In genomic region chr3:9570782-9571181, GRCm38 (mm10) we compare ENCODE assay signal across 16 mouse cellular contexts.
"Had no signal": no experiment of that assay in that cellular context is flagged by ENCODE, and none has a peak within 500 bp of the region (broad histone marks: within the 10 kb centered on the region; RNA-seq: fewer than 3 reads in every experiment).

No protein-coding gene starts in this region.

- H3K4me2 ChIP-seq: lung, embryonic 15.5 days; midbrain, embryonic 11.5 days; midbrain, embryonic 13.5 days; midbrain, embryonic 15.5 days; neural tube, embryonic 12.5 days; stomach, embryonic 15.5 days had no signal

- ATAC-seq: lung, postnatal 0 days; midbrain, embryonic 13.5 days; midbrain, embryonic 15.5 days had no signal

- H3K27me3 ChIP-seq: lung, embryonic 15.5 days; midbrain, embryonic 13.5 days; midbrain, embryonic 15.5 days; neural tube, embryonic 12.5 days; stomach, embryonic 15.5 days had no signal

- DNase-seq: lung, adult 2 months; lung, postnatal 14 days; lung, postnatal 36 days; right cerebral cortex, postnatal 14 days; thymus, adult 2 months; thymus, postnatal 25 days; thymus, postnatal 4 days had no signal

- H3K27ac ChIP-seq: lung, embryonic 15.5 days; macrophage; midbrain, embryonic 13.5 days; midbrain, embryonic 15.5 days; neural tube, embryonic 12.5 days; stomach, embryonic 15.5 days; stomach, postnatal 0 days had no signal

- H3K9me3 ChIP-seq: lung, embryonic 15.5 days; midbrain, embryonic 13.5 days; midbrain, embryonic 15.5 days; neural tube, embryonic 12.5 days; stomach, embryonic 15.5 days had no signal

- H3K4me3 ChIP-seq: lung, embryonic 15.5 days; midbrain, embryonic 13.5 days; midbrain, embryonic 15.5 days; neural tube, embryonic 12.5 days; stomach, embryonic 15.5 days had no signal

- H3K9ac ChIP-seq: lung, embryonic 15.5 days; midbrain, embryonic 13.5 days; midbrain, embryonic 15.5 days; neural tube, embryonic 12.5 days; stomach, embryonic 15.5 days had no signal

- H3K36me3 ChIP-seq: lung, embryonic 15.5 days; midbrain, embryonic 13.5 days; midbrain, embryonic 15.5 days; neural tube, embryonic 12.5 days; stomach, embryonic 15.5 days had no signal
